Mouse (Mus musculus) CH12.LX (cell line): ENCODE measurements around the gene Has3. TPM values are rescaled to one million over a fixed set of nuclear protein-coding genes. Genes with fewer than 3 reads are reported as not detected.

Source experiments
- DNase-seq: peaks from one replicate; pipeline ENCODE4 v3.0.0-alpha.2; 2013; ENCODE audit errors: extremely low read depth
- H3K27ac ChIP-seq: 2 replicates; pipeline ENCODE4 v1.5.1; 2012; ENCODE audit warnings: low read depth, mild to moderate bottlenecking, control low read depth, moderate library complexity; ENCODE audit not compliant: insufficient read depth
- H3K27me3 ChIP-seq: replicated peaks from 2 replicates; pipeline ENCODE3; 2012; ENCODE audit warnings: inconsistent platforms
- H3K36me3 ChIP-seq, 2 experiments: replicated peaks in 1 of 2; 2 replicates each; pipeline versions ENCODE3 to v1.6.1; 2012; ENCODE audit warnings: inconsistent platforms in 1 of 2, low read length in 1 of 2, mild to moderate bottlenecking in 1 of 2, mixed read lengths in 1 of 2, moderate library complexity in 1 of 2; ENCODE audit not compliant: control insufficient read depth in 1 of 2, insufficient read depth in 1 of 2
- H3K4me1 ChIP-seq, 2 experiments: 2 replicates each; pipeline ENCODE4 v1.6.1; 2012; ENCODE audit warnings: inconsistent platforms in 1 of 2, moderate library complexity in 1 of 2; ENCODE audit not compliant: insufficient read depth in 2 of 2, control insufficient read depth in 1 of 2
- H3K4me2 ChIP-seq: 2 replicates; pipeline ENCODE4 v1.6.1; 2012; ENCODE audit warnings: low read depth, mild to moderate bottlenecking, control low read depth; ENCODE audit not compliant: poor library complexity, insufficient read depth, severe bottlenecking
- H3K4me3 ChIP-seq, 3 experiments: fragments of 150-350 bp in 1 of 3; sonication (generic) in 1 of 3; replicated peaks in 1 of 3; 2 replicates each; pipeline versions ENCODE3 to v1.5.1; 2011 to 2012; ENCODE audit warnings: low read depth in 2 of 3, low read length in 2 of 3, mild to moderate bottlenecking in 2 of 3, moderate library complexity in 2 of 3, control low read depth in 1 of 3, improper control_type of control experiment in 1 of 3, inconsistent platforms in 1 of 3, mixed read lengths in 1 of 3; ENCODE audit not compliant: poor library complexity in 1 of 3
- H3K79me2 ChIP-seq: replicated peaks from 2 replicates; pipeline ENCODE4 v1.6.1; 2012; ENCODE audit warnings: mild to moderate bottlenecking, moderate library complexity; ENCODE audit not compliant: control insufficient read depth, poor library complexity, insufficient read depth, severe bottlenecking; ENCODE audit errors: extremely low read depth
- H3K9ac ChIP-seq: 2 replicates; pipeline ENCODE4 v1.6.1; 2012; ENCODE audit warnings: low read depth, mild to moderate bottlenecking, control low read depth, moderate library complexity; ENCODE audit not compliant: insufficient read depth
- H3K9me3 ChIP-seq: replicated peaks from 2 replicates; pipeline ENCODE3; 2012; ENCODE audit warnings: low read length, inconsistent platforms, mixed read lengths
- BHLHE40 ChIP-seq: IDR thresholded peaks from 2 replicates; pipeline ENCODE4 v1.6.1; 2011; ENCODE audit warnings: mild to moderate bottlenecking, low read depth, low read length, improper control_type of control experiment
- CHD1 ChIP-seq: IDR thresholded peaks from 2 replicates; pipeline ENCODE4 v1.6.1; 2012; ENCODE audit warnings: low read depth, low read length, improper control_type of control experiment, inconsistent platforms
- CHD2 ChIP-seq: IDR thresholded peaks from 2 replicates; pipeline ENCODE4 v1.6.1; 2011; ENCODE audit warnings: low read length, improper control_type of control experiment
- E2F4 ChIP-seq: IDR thresholded peaks from 2 replicates; pipeline ENCODE4 v1.6.1; 2011; ENCODE audit warnings: low read depth, low read length, improper control_type of control experiment; ENCODE audit not compliant: insufficient replicate concordance
- IRF4 ChIP-seq: IDR thresholded peaks from 2 replicates; pipeline ENCODE4 v1.6.1; 2014; ENCODE audit warnings: low read depth, mild to moderate bottlenecking, inconsistent platforms, low read length, improper control_type of control experiment
- JUND ChIP-seq: conservative IDR thresholded peaks from 2 replicates; pipeline ENCODE4 v1.6.1; 2011; ENCODE audit warnings: low read depth, low read length, improper control_type of control experiment
- MAFK ChIP-seq: IDR thresholded peaks from 2 replicates; pipeline ENCODE4 v1.6.1; 2011; ENCODE audit warnings: low read length, improper control_type of control experiment; ENCODE audit not compliant: insufficient replicate concordance
- MAX ChIP-seq: IDR thresholded peaks from 2 replicates; pipeline ENCODE4 v1.6.1; 2011; ENCODE audit warnings: low read length, improper control_type of control experiment
- MEF2A ChIP-seq: IDR thresholded peaks from 2 replicates; pipeline ENCODE4 v1.6.1; 2014; ENCODE audit warnings: low read depth, mild to moderate bottlenecking, inconsistent platforms, low read length, improper control_type of control experiment, borderline replicate concordance
- MXI1 ChIP-seq: IDR thresholded peaks from 2 replicates; pipeline ENCODE4 v1.6.1; 2011; ENCODE audit warnings: mild to moderate bottlenecking, low read depth, low read length, improper control_type of control experiment
- MYC ChIP-seq: IDR thresholded peaks from 2 replicates; pipeline ENCODE4 v1.6.1; 2011; ENCODE audit warnings: low read depth, mild to moderate bottlenecking, improper control_type of control experiment, low read length
- NELFE ChIP-seq: IDR thresholded peaks from 2 replicates; pipeline ENCODE4 v1.6.1; 2011; ENCODE audit warnings: low read depth, low read length, improper control_type of control experiment
- NRF1 ChIP-seq: IDR thresholded peaks from 2 replicates; pipeline ENCODE4 v1.6.1; 2014; ENCODE audit warnings: low read depth, mild to moderate bottlenecking, inconsistent platforms, low read length, improper control_type of control experiment, moderate library complexity
- POLR2AphosphoS2 ChIP-seq: IDR thresholded peaks from 2 replicates; pipeline ENCODE4 v1.6.1; 2011; ENCODE audit warnings: low read depth, low read length, improper control_type of control experiment
- RCOR1 ChIP-seq: conservative IDR thresholded peaks from 2 replicates; pipeline ENCODE4 v1.6.1; 2012; ENCODE audit warnings: low read depth, mild to moderate bottlenecking, inconsistent platforms, low read length, improper control_type of control experiment
- TBP ChIP-seq: conservative IDR thresholded peaks from 2 replicates; pipeline ENCODE4 v1.6.1; 2011; ENCODE audit warnings: low read depth, low read length, improper control_type of control experiment
- USF2 ChIP-seq: conservative IDR thresholded peaks from 2 replicates; pipeline ENCODE4 v1.6.1; 2011; ENCODE audit warnings: low read depth, low read length, improper control_type of control experiment
- ZNF384 ChIP-seq: IDR thresholded peaks from 2 replicates; pipeline ENCODE4 v1.6.1; 2012; ENCODE audit warnings: low read depth, low read length, improper control_type of control experiment, inconsistent platforms
- dilution Hi-C: fragments of 300-500 bp; cut with MboI; formaldehyde crosslinking; loops from 2 replicates; pipeline ENCODE4 v1.14.3; 2020; ENCODE audit warnings: low sequenced_read_pairs; ENCODE audit not compliant: extremely low pct_unique_long_range_greater_than_20kb, extremely low pct_ligation_motif_present
- in situ Hi-C: fragments of 300-500 bp; cut with MboI; formaldehyde crosslinking; loops from 3 replicates; pipeline ENCODE4 v1.14.3; 2019; ENCODE audit warnings: low sequenced_read_pairs, low pct_ligation_motif_present, low pct_unique_long_range_greater_than_20kb, mixed read lengths
- polyA plus RNA-seq: library from polyadenylated mRNA; unstranded; fragments of >175 nt; gene quantifications from 2 replicates; pipeline ENCODE4 v1.2.1, GENCODE M21; 2012; ENCODE audit warnings: low read depth; ENCODE audit not compliant: insufficient read length
- total RNA-seq, 2 experiments: library from RNA; depleted of rRNA; stranded (reverse); fragments of 300-350 nt in 1 of 2; fragments of >200 nt in 1 of 2; gene quantifications; 2 replicates each; pipeline ENCODE4 v1.2.3; 2012 to 2014

Gene Has3
- total RNA-seq (2012; rRNA removed) (3.7 and 4.7 TPM in 2 replicates), total RNA-seq (2014; rRNA removed) (0.07 TPM in 1 of 2 replicates, not detected in the other), polyA plus RNA-seq (0.29 and 0.31 TPM in 2 replicates)

DNA sequence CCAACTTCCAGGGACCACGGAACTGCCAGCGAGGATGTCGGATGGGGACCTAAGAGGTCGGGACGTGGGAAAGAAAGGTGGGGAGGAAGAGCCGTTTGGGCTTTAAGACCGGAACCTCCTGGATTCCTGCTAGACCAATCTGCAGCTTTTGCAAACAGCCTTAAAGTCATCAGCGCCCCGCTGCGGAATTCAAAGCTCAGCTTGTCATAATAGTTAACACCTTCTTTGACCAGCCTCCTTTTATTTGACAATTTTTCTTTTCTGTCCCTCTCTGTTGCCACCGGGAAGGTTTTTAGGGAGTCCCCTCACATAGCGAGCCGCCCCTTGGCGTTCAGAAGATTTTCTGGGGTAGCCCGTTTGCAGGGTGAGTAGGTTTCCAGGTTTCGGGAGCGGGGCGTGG, at the start of gene Has3:
Gene Has3, plus strand, starts transcription at position 192 of the 400 bp plus-strand sequence.
- no peaks in the 10 kb centered on the region for H3K27me3 ChIP-seq
- in situ Hi-C loops, result no loop called here
- dilution Hi-C loops, result no loop called here
- no peaks in the 10 kb centered on the region for H3K9me3 ChIP-seq
- peaks cover 6 to 35% of the 10 kb centered on the region in 2 experiments for H3K36me3 ChIP-seq
- H3K79me2 ChIP-seq, result no peaks in the 10 kb centered on the region
- H3K27ac ChIP-seq, result no peak within 1 kb of the TSS
- no peak for DNase-seq
- H3K4me2 ChIP-seq, result 0 out of 2 replicates have a peak within 1 kb of the TSS, but pooled peaks have one; percentile 8
- TF ChIP-seq MAX, result no peak
- no peak for TF ChIP-seq MEF2A
- H3K9ac ChIP-seq, result no peak within 1 kb of the TSS
- H3K4me3 ChIP-seq, result no peak within 1 kb of the TSS
- peaks cover 0 to under 1% of the 10 kb centered on the region in 2 experiments; a peak in 1 of 4 replicates for H3K4me1 ChIP-seq

GRCm38 (mm10) chr8:106820553-106821515, 49.2 kb upstream of the Has3 start:
- no peaks in the 10 kb centered on the region for H3K27me3 ChIP-seq
- H3K4me2 ChIP-seq, result no peak overlapping the region
- in situ Hi-C loops, result no loop called here
- DNase-seq, result no peak
- H3K27ac ChIP-seq, result no peak overlapping the region
- H3K9me3 ChIP-seq, result no peaks in the 10 kb centered on the region
- H3K4me1 ChIP-seq, result peaks cover 3 to 15% of the 10 kb centered on the region in 2 experiments; a peak in 2 of 4 replicates
- no peaks in the 10 kb centered on the region for H3K79me2 ChIP-seq
- H3K36me3 ChIP-seq, result peaks cover 5 to 31% of the 10 kb centered on the region in 2 experiments
- no peak overlapping the region for H3K9ac ChIP-seq
- TF ChIP-seq JUND, result no peak
- TF ChIP-seq MEF2A, result no peak
- no peak for TF ChIP-seq ZNF384
- no peak for TF ChIP-seq POLR2AphosphoS2
- TF ChIP-seq CHD1, result no peak
- TF ChIP-seq MAX, result no peak
- TF ChIP-seq E2F4, result no peak
- no peak for TF ChIP-seq MXI1
- no peak for TF ChIP-seq RCOR1
- no peak for TF ChIP-seq NRF1
- TF ChIP-seq MAFK, result no peak
- no peak for TF ChIP-seq NELFE
- no peak for TF ChIP-seq IRF4
- no peak for TF ChIP-seq MYC
- TF ChIP-seq USF2, result no peak
- TF ChIP-seq CHD2, result no peak
- no peak for TF ChIP-seq TBP
- TF ChIP-seq BHLHE40, result no peak
- H3K4me3 ChIP-seq, result no peak overlapping the region
- dilution Hi-C loops, result no loop called here
